Mouse (Mus musculus) bone marrow, adult 2 months (tissue): ENCODE measurements around the gene Ddx24. TPM values are rescaled to one million over a fixed set of nuclear protein-coding genes. Genes with fewer than 3 reads are reported as not detected.

ENCODE experiments used
- H3K27ac ChIP-seq: fragments of 200-500 bp; 2 replicates; pipeline ENCODE4 v1.5.1; 2012; ENCODE audit warnings: low read depth, mild to moderate bottlenecking, control low read depth, inconsistent platforms, low read length; ENCODE audit not compliant: control insufficient read depth, poor library complexity, insufficient read depth
- H3K4me1 ChIP-seq: fragments of 200-500 bp; 2 replicates; pipeline ENCODE4 v1.6.1; 2011; ENCODE audit warnings: low read length; ENCODE audit not compliant: control insufficient read depth, insufficient read depth
- H3K4me3 ChIP-seq: fragments of 200-500 bp; replicated peaks from 2 replicates; pipeline ENCODE3; 2011; ENCODE audit warnings: mild to moderate bottlenecking, low read depth, low read length, control low read depth; ENCODE audit not compliant: control insufficient read depth
- CTCF ChIP-seq: fragments of 200-500 bp; IDR thresholded peaks from 2 replicates; pipeline ENCODE4 v1.5.1; 2011; ENCODE audit warnings: low read length, control low read depth; ENCODE audit not compliant: control insufficient read depth, insufficient read depth
- POLR2A ChIP-seq: fragments of 200-500 bp; IDR thresholded peaks from 2 replicates; pipeline ENCODE4 v1.6.1; 2011; ENCODE audit warnings: low read depth, mild to moderate bottlenecking, control low read depth, low read length, borderline replicate concordance; ENCODE audit not compliant: control insufficient read depth
- WGBS: fragments of 180-500 bp; shearing (Covaris S2); methylation state at CpG from one replicate; pipeline ENCODE4 v1.1.7; 2018; 5-methylcytosine and 5-hydroxymethylcytosine counted together
- polyA plus RNA-seq: library from polyadenylated mRNA; stranded (reverse); fragments of >200 nt; gene quantifications from 2 replicates; pipeline ENCODE4 v1.2.4, GENCODE M21; 2011; ENCODE audit warnings: low replicate concordance; ENCODE audit not compliant: missing spikeins, insufficient read depth, insufficient read length

Gene Ddx24
- polyA plus RNA-seq, 1 experiment = 40.5 TPM

DNA sequence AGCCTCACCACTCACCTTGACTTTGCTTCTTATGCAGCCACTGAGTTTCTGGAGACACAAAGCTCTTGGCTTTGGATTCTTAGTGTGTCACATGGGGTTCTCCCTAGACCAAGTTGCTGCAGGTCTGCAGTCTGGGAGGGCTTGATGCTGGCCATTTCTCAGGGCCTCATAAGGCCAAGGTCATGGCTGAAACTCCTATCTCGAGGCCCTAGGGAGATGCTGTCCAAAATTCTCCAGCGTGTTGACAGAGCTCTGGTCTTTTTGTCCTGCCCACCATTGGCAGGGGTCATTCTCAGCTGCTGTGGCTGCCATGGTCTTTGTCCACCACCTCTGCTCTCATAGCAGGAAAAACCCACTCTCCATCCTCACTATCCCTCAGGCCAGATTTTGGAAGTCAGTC is 58.5 kb downstream of the Ddx24 start:
- Histone ChIP-seq H3K27ac (no peak overlapping the region), H3K4me3 (no peak overlapping the region), H3K4me1 (no peaks in the 10 kb centered on the region)
- TF ChIP-seq POLR2A = no peak
- TF ChIP-seq CTCF = no peak
- 82% methylated on average over 2 of the region's 2 CpGs for WGBS

DNA sequence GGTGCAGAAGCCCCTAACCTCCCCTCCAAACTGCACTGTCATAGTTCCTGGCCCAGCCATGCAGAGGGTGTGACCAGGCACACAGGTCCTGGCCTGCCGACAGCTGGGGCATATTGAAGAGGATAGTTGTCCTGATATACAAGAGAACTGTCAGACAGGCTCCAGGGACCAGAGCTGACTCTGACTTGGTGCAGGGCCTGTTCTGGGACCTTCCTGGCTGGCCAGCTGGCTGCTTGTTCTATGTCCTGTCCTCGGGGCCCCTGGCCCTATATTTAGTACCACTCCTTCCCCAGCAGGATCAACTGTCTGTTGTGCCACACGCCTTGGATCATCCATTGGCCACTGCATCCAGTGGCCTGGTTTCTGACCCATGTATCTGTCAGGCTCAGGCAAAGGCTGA is 63.3 kb downstream of the Ddx24 start:
- Histone ChIP-seq H3K4me3 (no peak overlapping the region), H3K4me1 (peaks cover 1% of the 10 kb centered on the region; the same call in 1 of the 2 replicates), H3K27ac (no peak overlapping the region)
- WGBS = 56% methylated on average over 3 of the region's 3 CpGs
- TF ChIP-seq POLR2A = no peak
- TF ChIP-seq CTCF = no peak

DNA sequence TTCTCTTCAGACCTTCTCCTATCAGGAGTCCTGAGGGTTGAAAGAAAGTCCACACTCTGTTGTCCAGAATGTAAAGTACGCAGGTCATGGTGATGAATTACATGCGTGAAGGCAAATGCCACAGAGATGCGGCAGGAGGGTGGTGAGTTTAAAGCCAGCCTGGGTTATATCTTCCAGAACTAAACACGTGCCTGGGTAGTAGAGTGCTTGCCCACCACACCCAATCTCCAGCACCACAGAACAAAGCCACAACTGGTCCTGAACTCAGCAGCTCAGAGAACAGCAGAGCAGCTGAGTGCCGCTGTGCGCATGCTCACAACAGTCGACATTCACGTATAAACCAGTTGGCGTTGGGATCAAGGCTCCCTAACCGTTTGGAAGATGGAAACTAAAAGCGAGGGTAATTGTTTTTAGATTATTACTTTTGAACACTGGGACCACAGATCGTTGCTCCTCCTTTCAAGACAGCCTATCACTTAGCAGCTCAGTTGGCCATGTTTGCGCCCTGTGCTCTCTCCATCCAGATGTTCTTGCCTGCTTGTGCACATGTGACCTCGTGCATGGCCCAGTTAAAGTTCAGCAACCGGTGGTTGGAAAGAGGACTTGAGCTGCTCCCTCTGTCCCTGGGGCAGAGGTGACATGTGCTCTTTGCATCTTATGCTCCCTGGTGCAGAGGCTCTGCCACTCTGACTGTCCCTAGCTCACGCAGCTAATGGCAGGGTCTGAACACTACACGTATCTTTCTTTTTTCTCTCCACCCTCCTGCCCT is 63.9 kb downstream of the Ddx24 start:
- H3K4me3 ChIP-seq = no peak overlapping the region
- no peak for TF ChIP-seq CTCF
- no peak for TF ChIP-seq POLR2A
- H3K27ac ChIP-seq = no peak overlapping the region
- WGBS = 76% methylated on average over 17 of the region's 17 CpGs
- H3K4me1 ChIP-seq = peaks cover 1% of the 10 kb centered on the region; the same call in 1 of the 2 replicates

DNA sequence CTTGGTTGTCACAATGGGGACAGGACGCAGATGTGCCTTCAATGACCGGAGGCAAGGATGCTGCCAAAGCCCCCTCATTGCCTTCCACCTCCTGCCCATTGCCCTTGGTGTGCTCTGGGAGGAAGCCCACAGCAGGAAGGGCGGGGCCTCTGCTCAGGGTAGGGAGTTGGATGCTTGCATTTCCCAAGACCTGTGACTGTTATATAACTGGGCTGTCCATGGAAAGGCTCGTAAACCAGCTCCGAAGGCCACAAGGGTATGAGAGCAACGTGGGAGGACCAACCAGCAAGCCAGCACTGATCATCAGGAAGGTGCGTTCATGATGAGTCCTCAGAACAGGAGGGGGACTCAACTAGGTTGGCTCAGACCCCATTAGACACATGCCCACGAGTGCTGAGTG is 64.8 kb downstream of the Ddx24 start:
- TF ChIP-seq POLR2A (no peak), CTCF (no peak)
- WGBS = 76% methylated on average over 8 of the region's 8 CpGs
- no peak overlapping the region for H3K27ac ChIP-seq
- H3K4me3 ChIP-seq = no peak overlapping the region
- peaks cover 1% of the 10 kb centered on the region; the same call in 1 of the 2 replicates for H3K4me1 ChIP-seq

DNA sequence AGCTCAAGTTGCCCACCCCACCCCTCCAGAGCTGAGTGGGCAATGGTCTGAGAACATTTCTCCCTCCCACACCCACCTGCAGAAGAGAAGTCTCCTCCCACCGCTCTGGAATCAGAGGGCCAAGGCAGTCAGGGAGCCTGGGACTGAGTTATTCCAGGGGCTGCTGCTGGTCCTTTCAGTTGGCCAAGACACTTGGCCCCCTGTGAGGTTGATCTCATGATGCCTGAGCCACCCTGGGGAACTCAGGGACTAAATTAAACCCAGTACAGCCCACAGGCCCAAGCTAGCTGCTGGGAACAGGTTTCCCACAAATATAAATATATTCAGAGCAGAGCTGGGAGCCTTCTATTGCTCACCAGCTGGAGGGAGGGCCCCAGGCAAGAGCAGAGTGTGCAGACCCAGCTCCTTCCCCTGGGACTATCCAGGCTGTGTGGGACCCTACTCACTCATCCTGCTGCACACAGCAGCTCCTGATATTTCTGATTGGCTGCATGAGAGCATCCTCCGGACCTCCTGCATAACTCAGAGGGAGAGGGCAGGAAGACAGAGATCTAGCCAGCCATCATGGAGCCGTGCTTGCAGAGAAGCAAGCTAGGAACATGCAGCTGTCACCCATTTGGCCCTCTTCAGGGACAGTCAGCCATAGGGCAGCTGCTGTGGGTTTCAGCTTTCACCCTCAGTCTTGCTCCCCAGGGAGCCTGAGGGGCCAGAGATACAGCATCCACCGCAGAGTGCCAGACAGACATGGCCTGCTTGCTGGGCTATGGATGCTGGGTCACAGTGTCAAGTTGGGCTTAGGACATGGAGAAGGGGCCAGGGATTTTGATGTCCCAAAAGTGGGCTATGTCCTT is 66.5 kb downstream of the Ddx24 start:
- WGBS = 70% methylated on average over 4 of the region's 4 CpGs
- H3K27ac ChIP-seq = peak overlapping the region; percentile 62; the same call in 1 of the 2 replicates
- TF ChIP-seq CTCF = no peak
- TF ChIP-seq POLR2A = no peak
- H3K4me3 ChIP-seq = no peak overlapping the region
- peaks cover 1% of the 10 kb centered on the region; the same call in 1 of the 2 replicates for H3K4me1 ChIP-seq

DNA sequence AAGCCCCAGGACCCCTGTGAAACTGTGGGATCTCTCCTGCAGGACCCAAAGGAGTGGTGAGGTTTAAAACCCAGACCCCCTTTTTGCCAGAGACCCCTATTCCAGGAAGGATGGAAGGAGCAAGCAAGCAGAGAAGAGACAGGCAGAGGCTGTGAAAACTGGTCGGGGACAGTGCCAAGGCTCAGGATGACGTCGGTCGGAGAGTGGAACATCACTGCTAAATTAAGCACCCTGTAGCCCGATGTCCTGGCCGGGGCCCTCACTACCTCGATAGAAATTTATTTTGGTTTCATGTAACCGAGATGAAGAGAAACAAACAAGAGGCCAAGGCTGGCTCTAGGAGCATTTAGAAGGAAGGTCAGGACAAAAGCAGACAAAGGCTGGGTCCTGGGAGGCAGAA is 67.4 kb downstream of the Ddx24 start:
- no peak overlapping the region for H3K27ac ChIP-seq
- no peak overlapping the region for H3K4me3 ChIP-seq
- peaks cover 1% of the 10 kb centered on the region; the same call in 1 of the 2 replicates for H3K4me1 ChIP-seq
- no peak for TF ChIP-seq POLR2A
- WGBS = 80% methylated on average over 8 of the region's 8 CpGs

Other genes starting within 250 kb of the Ddx24 start
- gene Prima1, start 183.7 kb downstream of the Ddx24 start, polyA plus RNA-seq = not detected in 2 replicates
- gene Fam181a, start 114.9 kb downstream of the Ddx24 start, polyA plus RNA-seq = not detected in 2 replicates
- 2.8 TPM in 2 replicates for gene Asb2, start 69.8 kb downstream of the Ddx24 start, polyA plus RNA-seq
- 9.0 and 13.3 TPM in 2 replicates for gene Otub2, start 37.1 kb downstream of the Ddx24 start, polyA plus RNA-seq
- gene 9330161L09Rik, start 18.0 kb downstream of the Ddx24 start, polyA plus RNA-seq = 0.99 TPM in 1 of 2 replicates, not detected in the other
- gene Ifi27, start 8.4 kb upstream of the Ddx24 start, polyA plus RNA-seq = 114 and 211 TPM in 2 replicates
- 31.6 and 112 TPM in 2 replicates for gene Ifi27l2a, start 17.9 kb upstream of the Ddx24 start, polyA plus RNA-seq
- not detected in 2 replicates for gene Ifi27l2b, start 31.4 kb upstream of the Ddx24 start, polyA plus RNA-seq
- 0.62 TPM in 1 of 2 replicates, not detected in the other for gene Ppp4r4, start 106.5 kb upstream of the Ddx24 start, polyA plus RNA-seq
- gene Serpina10, start 205.6 kb upstream of the Ddx24 start, polyA plus RNA-seq = 0.82 and 0.97 TPM in 2 replicates
- 1.2 TPM in 1 of 2 replicates, not detected in the other for gene Serpina6, start 231.4 kb upstream of the Ddx24 start, polyA plus RNA-seq